Mouse (Mus musculus) bone marrow, adult 2 months (tissue): ENCODE data around the gene Gm45785.

Experiments
- CTCF ChIP-seq: fragments of 200-500 bp; IDR thresholded peaks from 2 replicates; pipeline ENCODE4 v1.5.1; 2011; ENCODE audit warnings: low read length, control low read depth; ENCODE audit not compliant: control insufficient read depth, insufficient read depth
- POLR2A ChIP-seq: fragments of 200-500 bp; IDR thresholded peaks from 2 replicates; pipeline ENCODE4 v1.6.1; 2011; ENCODE audit warnings: low read depth, mild to moderate bottlenecking, control low read depth, low read length, borderline replicate concordance; ENCODE audit not compliant: control insufficient read depth

DNA sequence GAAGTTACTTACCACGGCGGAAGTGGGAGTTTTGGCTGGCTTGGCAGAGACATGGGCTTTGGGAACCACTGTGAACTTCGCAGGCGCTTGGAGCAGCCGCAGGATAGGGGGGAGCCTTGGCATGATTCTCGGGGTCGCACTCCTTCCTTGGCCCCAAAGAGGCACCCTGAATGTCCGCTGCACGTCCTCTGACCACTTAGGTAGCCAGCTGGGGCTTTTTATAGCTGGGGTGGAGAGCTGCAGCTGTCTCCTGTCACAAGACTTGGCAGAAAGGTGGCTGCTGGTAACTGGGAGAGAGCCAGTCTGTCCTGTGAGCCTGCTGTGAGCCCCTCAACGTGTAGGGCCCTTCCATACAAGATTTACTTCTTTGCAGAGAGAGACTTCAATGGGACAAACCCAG lies 44.1 kb upstream of the Gm45785 start, which contains the start of gene Cox8b:
- TF ChIP-seq POLR2A, result no peak
- no peak for TF ChIP-seq CTCF
